Mouse (Mus musculus): ENCODE data around the gene Ypel4. TPM values are rescaled to one million over a fixed set of nuclear protein-coding genes. Genes with fewer than 3 reads are reported as not detected.

Gene Ypel4
- polyA plus RNA-seq, 1 experiment from 2014 or later, result 27.7 TPM

DNA sequence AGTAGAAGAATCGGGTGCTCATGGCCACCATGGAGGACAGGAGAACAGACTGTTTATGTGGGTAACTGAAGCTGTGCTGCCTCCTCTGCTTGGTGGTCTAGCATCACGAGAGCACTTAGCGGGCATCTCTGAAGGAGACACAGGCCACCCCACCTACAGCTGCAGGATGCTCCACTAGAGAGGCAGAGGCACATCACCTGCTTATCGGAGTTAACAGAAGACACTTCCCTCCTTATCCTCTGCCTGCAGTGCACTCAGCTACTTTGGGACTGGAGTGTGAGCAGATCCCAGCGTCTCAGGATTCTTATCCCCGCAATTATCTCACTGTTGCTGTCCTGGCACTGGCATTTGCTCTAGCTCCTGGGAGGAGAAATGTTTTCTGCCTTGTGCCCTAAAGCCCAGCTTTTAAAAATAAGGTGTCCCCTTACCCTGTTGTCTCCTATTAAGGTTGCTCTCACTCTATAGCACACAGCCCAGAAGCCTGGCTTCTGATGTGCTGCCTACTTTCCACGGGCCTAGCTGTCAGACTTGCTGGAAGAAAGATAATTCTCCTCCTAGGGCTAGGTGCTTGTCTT, 1.6 kb downstream of the Ypel4 start:
- H3K4me3 ChIP-seq (ENCODE audit: low read depth, low read length), result peak overlapping the region; percentile 49
- H3K9ac ChIP-seq (ENCODE audit: low read depth, low read length), result peak overlapping the region; percentile 81
- WGBS, result 12% methylated on average over 7 of the region's 7 CpGs
- no peaks in the 10 kb centered on the region for H3K27me3 ChIP-seq (ENCODE audit: control insufficient read depth, insufficient read depth, low read depth, low read length)
- peaks cover 55% of the 10 kb centered on the region for H3K4me1 ChIP-seq (ENCODE audit: control insufficient read depth, insufficient read depth, low read length)
- peak overlapping the region; percentile 66 for H3K4me2 ChIP-seq (ENCODE audit: low read length)
- H3K9me3 ChIP-seq (replicated peaks; ENCODE audit: control insufficient read depth, low read length, poor library complexity, severe bottlenecking), result no peaks in the 10 kb centered on the region
- no peaks in the 10 kb centered on the region for H3K36me3 ChIP-seq (ENCODE audit: control insufficient read depth, insufficient read depth, low read length)
- no peak for ATAC-seq
- H3K27ac ChIP-seq (ENCODE audit: low read length), result peak overlapping the region; percentile 79

DNA sequence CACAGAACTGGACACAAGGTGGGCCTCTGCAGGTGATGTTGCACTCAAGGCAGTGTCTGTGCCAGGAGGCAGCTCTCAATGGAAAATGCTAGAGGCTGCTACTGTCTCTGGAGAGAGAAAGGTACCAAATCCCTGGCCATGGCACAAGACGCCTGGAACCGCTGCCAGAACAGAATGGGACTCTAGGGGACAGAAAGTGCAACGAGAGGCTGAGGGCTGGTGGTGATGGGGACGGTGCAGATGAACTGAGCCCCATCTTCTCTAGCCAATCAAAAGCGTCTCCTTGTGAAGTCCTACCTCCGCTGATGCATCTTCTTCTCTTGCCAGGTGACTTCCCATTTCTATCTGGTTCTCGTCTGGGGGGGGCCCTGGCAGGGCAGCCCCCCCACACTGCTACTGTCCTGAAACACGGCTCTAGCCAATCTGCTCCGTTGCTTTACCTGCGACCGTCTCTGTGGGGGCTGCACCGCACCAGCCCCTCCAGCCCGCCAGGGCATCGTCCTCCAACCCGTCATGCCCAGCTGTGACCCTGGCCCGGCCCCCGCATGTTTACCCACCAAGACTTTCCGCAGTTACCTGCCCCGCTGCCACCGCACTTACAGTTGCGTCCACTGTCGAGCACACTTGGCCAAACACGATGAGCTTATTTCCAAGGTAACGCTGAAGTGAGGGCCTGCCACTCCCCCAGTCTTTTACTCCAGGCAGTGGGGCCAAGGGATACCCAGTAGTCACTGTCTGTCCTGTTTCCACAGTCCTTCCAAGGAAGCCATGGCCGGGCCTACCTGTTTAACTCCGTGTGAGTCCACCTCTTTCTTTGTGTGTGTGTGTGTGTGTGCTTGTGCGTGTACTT, 2.7 kb downstream of the Ypel4 start:
- ATAC-seq, result no peak
- Histone ChIP-seq H3K27me3 (ENCODE audit: control insufficient read depth, insufficient read depth, low read depth, low read length) (no peaks in the 10 kb centered on the region), H3K27ac (ENCODE audit: low read length) (no peak overlapping the region), H3K36me3 (ENCODE audit: control insufficient read depth, insufficient read depth, low read length) (no peaks in the 10 kb centered on the region), H3K9ac (ENCODE audit: low read depth, low read length) (peak overlapping the region; percentile 65), H3K4me1 (ENCODE audit: control insufficient read depth, insufficient read depth, low read length) (peaks cover 64% of the 10 kb centered on the region), H3K9me3 (replicated peaks; ENCODE audit: control insufficient read depth, low read length, poor library complexity, severe bottlenecking) (no peaks in the 10 kb centered on the region), H3K4me3 (ENCODE audit: low read depth, low read length) (peak overlapping the region; percentile 49), H3K4me2 (ENCODE audit: low read length) (peak overlapping the region; percentile 66)
- WGBS, result 4% methylated on average over 27 of the region's 27 CpGs

DNA sequence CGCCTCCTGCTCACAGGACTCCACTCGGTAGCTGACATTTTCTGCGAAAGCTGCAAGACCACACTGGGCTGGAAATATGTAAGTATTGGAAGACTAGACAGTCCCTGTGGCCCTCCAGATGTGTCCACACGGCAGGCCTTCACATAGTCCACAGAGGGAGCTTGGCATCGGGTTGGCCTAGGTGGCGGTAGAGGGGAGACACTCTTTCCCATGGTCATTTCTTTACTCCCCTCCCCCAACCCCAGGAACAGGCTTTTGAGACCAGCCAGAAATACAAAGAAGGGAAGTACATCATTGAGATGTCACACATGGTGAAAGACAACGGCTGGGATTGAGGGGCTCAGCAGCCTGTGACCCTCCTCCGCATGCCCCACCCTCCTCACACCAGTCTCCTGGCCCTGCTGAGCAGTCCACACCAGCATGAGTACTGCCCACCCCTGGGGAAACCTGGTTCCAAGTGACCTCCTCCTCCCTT, 3.6 kb downstream of the Ypel4 start:
- peak overlapping the region; percentile 65 for H3K9ac ChIP-seq (ENCODE audit: low read depth, low read length)
- peak overlapping the region; percentile 31 for H3K27ac ChIP-seq (ENCODE audit: low read length)
- H3K36me3 ChIP-seq (ENCODE audit: control insufficient read depth, insufficient read depth, low read length), result no peaks in the 10 kb centered on the region
- no peaks in the 10 kb centered on the region for H3K27me3 ChIP-seq (ENCODE audit: control insufficient read depth, insufficient read depth, low read depth, low read length)
- peaks cover 72% of the 10 kb centered on the region for H3K4me1 ChIP-seq (ENCODE audit: control insufficient read depth, insufficient read depth, low read length)
- ATAC-seq, result no peak
- H3K9me3 ChIP-seq (replicated peaks; ENCODE audit: control insufficient read depth, low read length, poor library complexity, severe bottlenecking), result no peaks in the 10 kb centered on the region
- peak overlapping the region; percentile 66 for H3K4me2 ChIP-seq (ENCODE audit: low read length)
- WGBS, result 2% methylated on average over 8 of the region's 8 CpGs
- peak overlapping the region; percentile 49 for H3K4me3 ChIP-seq (ENCODE audit: low read depth, low read length)

DNA sequence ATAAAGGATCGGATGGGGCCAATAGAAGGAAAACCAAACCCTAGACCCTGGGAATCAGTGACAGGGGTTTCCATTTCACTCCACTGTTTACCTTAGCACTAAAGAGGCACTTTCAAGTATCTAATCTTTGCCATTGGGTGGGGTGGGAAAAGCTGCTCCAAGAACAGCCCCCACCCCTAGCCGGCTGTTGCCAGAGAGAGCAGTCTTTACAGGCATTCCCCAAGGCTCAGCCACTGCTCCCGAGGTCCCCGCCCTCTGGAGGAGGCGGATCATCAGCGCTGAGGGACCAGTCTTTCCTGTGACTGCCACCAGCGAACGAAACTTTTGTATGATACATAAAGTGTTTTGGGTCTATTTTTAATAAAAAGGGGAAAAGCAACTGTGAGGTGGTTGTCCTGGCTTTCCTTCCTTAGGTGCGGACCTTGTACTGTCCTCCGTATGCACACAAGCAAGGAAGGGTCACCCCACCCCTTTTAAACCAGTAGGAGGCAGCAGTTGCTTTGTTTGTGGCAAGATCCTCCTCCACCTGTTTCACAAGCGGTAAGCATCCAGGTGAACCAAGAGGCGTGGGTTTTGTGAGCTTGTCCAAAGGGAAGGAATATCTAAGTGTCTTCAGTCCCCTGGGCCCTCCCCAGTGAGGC, 4.5 kb downstream of the Ypel4 start:
- no peaks in the 10 kb centered on the region for H3K36me3 ChIP-seq (ENCODE audit: control insufficient read depth, insufficient read depth, low read length)
- H3K4me1 ChIP-seq (ENCODE audit: control insufficient read depth, insufficient read depth, low read length), result peaks cover 68% of the 10 kb centered on the region
- no peak overlapping the region for H3K9ac ChIP-seq (ENCODE audit: low read depth, low read length)
- no peak overlapping the region; the same call in 1 of the 2 replicates for H3K27ac ChIP-seq (ENCODE audit: low read length)
- no peak for ATAC-seq
- peak overlapping the region; percentile 25 for H3K4me2 ChIP-seq (ENCODE audit: low read length)
- no peaks in the 10 kb centered on the region for H3K9me3 ChIP-seq (replicated peaks; ENCODE audit: control insufficient read depth, low read length, poor library complexity, severe bottlenecking)
- 0 out of 2 replicates have a peak overlapping the region, but pooled peaks have one; percentile 3 for H3K4me3 ChIP-seq (ENCODE audit: low read depth, low read length)
- 4% methylated on average over 12 of the region's 12 CpGs for WGBS
- H3K27me3 ChIP-seq (ENCODE audit: control insufficient read depth, insufficient read depth, low read depth, low read length), result no peaks in the 10 kb centered on the region

DNA sequence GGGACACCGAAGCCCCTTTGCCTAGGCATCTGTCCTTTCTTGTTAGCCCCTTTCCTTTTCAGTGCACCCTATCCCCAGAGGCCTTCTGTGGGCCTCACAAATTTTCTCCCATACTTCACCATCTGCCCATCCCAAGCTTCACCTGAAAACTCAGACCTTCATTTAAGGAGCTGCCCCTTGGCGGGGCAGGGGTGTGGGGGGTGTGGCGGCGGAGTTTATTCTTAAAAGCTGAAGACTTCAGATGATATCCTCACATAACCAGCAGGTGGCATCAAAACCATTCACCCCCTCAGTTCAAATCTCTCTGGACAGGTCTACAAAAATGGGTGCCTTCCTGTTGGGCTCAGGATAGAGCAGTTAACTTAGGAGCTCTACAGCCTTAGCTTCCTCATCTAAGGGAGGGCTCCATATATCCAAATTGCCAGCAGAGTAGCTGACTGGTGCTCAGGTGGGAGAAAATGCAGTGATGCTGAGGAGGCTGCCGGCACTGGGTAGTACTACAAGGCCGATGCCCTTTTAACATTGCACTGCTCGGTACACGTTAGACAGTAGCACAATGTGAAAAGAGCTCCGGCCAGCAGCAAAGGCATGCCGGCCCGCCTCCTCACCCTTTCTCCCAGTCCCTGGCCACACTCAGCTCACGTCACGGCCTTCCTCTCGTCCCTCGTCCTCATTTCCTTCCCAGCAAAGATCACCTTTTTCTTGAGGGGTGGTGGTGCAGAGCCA, 6.9 kb downstream of the Ypel4 start:
- Histone ChIP-seq H3K4me3 (ENCODE audit: low read depth, low read length) (no peak overlapping the region), H3K4me2 (ENCODE audit: low read length) (peak overlapping the region; percentile 89), H3K9ac (ENCODE audit: low read depth, low read length) (no peak overlapping the region), H3K9me3 (replicated peaks; ENCODE audit: control insufficient read depth, low read length, poor library complexity, severe bottlenecking) (no peaks in the 10 kb centered on the region), H3K27me3 (ENCODE audit: control insufficient read depth, insufficient read depth, low read depth, low read length) (no peaks in the 10 kb centered on the region), H3K36me3 (ENCODE audit: control insufficient read depth, insufficient read depth, low read length) (no peaks in the 10 kb centered on the region), H3K27ac (ENCODE audit: low read length) (0 out of 2 replicates have a peak overlapping the region, but pooled peaks have one; percentile 96), H3K4me1 (ENCODE audit: control insufficient read depth, insufficient read depth, low read length) (peaks cover 60% of the 10 kb centered on the region)
- ATAC-seq, result no peak
- WGBS, result 74% methylated on average over 15 of the region's 15 CpGs

DNA sequence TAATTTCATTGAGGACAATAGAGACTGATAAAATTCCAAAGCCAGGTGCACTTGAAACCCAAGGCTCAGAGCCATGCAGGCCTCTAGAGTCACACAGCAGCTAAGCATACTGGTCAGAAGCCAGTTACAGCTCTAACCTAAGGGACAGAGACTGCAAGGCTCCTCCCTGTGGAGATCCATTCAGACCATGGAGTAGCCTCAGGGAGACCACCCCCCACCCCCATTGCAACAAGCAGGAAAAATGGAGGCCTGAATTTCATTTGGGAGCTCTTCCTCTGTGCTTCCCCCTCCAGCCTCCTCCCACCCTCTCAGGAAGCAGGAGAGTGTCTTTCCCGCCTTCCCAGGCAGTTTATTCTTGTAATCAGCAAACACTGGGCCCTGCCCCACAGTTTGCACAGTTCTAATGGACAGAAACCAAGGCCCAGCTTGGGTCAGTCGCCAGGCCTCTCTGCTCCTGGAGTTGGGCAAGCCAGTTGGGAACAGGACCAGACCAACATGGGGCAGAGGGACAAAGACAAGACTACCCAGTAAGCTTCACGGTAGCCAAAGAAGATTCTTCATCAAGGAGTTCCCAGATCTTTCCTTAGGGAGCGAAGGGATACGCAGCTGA, 8.1 kb downstream of the Ypel4 start:
- WGBS, result 4% methylated on average over 5 of the region's 5 CpGs
- peaks cover 49% of the 10 kb centered on the region for H3K4me1 ChIP-seq (ENCODE audit: control insufficient read depth, insufficient read depth, low read length)
- H3K27me3 ChIP-seq (ENCODE audit: control insufficient read depth, insufficient read depth, low read depth, low read length), result no peaks in the 10 kb centered on the region
- H3K36me3 ChIP-seq (ENCODE audit: control insufficient read depth, insufficient read depth, low read length), result no peaks in the 10 kb centered on the region
- peak overlapping the region; percentile 96 for H3K27ac ChIP-seq (ENCODE audit: low read length)
- H3K9ac ChIP-seq (ENCODE audit: low read depth, low read length), result peak overlapping the region; percentile 88
- peak; percentile 0; the same call in 1 of the 2 replicates for ATAC-seq
- H3K4me3 ChIP-seq (ENCODE audit: low read depth, low read length), result peak overlapping the region; percentile 76
- H3K4me2 ChIP-seq (ENCODE audit: low read length), result peak overlapping the region; percentile 89
- no peaks in the 10 kb centered on the region for H3K9me3 ChIP-seq (replicated peaks; ENCODE audit: control insufficient read depth, low read length, poor library complexity, severe bottlenecking)

DNA sequence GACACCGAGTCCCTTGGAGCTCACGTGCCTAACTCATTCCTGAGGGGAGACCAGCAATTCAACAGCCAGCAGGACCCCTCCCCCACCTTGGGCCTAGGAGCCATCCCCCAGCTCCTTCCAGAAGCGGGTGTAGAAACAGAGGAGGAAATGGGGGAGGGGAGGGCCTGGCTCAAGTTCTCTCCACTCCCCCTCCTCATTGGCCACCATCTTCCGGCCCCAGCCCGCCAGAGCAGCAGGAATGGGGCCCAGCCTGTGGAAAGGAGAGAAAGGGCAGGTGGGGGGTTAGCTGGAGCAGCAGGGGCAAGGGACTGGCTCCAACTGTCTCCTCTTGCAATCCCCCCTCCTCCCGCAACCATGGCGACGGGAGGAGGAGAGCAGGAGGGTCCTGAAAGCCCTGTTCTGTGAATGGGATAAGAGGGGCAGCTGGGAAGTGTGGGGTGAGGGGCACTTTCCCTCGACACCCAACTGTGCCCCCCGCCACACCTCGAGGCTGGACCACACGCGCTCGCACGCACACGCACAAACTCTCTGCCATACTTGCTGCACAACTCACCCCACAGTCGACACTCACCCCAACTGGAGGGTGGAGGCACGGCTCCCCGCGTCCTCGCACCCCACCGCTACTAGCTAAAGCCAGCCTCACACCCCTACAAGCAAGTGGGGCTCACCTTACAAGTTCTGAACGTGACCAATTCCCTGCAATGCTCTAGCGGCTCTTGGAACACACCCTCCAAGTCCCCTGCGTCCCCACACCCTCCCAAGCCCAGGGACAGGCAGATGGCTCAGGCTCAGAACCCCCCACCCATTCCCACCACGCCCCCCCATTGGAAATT, 8.8 kb downstream of the Ypel4 start:
- peak; percentile 65 for ATAC-seq
- H3K9me3 ChIP-seq (replicated peaks; ENCODE audit: control insufficient read depth, low read length, poor library complexity, severe bottlenecking), result no peaks in the 10 kb centered on the region
- peak overlapping the region; percentile 89 for H3K4me2 ChIP-seq (ENCODE audit: low read length)
- H3K4me1 ChIP-seq (ENCODE audit: control insufficient read depth, insufficient read depth, low read length), result peaks cover 41% of the 10 kb centered on the region
- peak overlapping the region; percentile 88 for H3K9ac ChIP-seq (ENCODE audit: low read depth, low read length)
- no peaks in the 10 kb centered on the region for H3K27me3 ChIP-seq (ENCODE audit: control insufficient read depth, insufficient read depth, low read depth, low read length)
- H3K36me3 ChIP-seq (ENCODE audit: control insufficient read depth, insufficient read depth, low read length), result no peaks in the 10 kb centered on the region
- peak overlapping the region; percentile 96 for H3K27ac ChIP-seq (ENCODE audit: low read length)
- WGBS, result under 1% methylated on average over 23 of the region's 26 CpGs
- peak overlapping the region; percentile 76 for H3K4me3 ChIP-seq (ENCODE audit: low read depth, low read length)
